In genomic region chr17:5891933-5892683, GRCm38 (mm10) we compare ENCODE assay signal across 13 mouse cellular contexts. TPM values are rescaled to one million over a fixed set of nuclear protein-coding genes. Genes with fewer than 3 reads are reported as not detected.
DNase-seq lines count a peak whose midpoint lies in the region; ATAC-seq and TF ChIP-seq lines count a peak whose summit lies in the region.
"Had no signal": no experiment of that assay in that cellular context is flagged by ENCODE, and none has a peak within 500 bp of the region (broad histone marks: within the 10 kb centered on the region; RNA-seq: fewer than 3 reads in every experiment).

No protein-coding gene starts in this region.

- H3K27me3 ChIP-seq in kidney, postnatal 0 days (ENCODE audit: insufficient read depth, low read length): no peaks in the 10 kb centered on the region
- no peaks in the 10 kb centered on the region for H3K27me3 ChIP-seq in intestine, embryonic 15.5 days (replicated peaks)
- no peaks in the 10 kb centered on the region for H3K27me3 ChIP-seq in liver, postnatal 0 days (ENCODE audit: insufficient read depth, low read length)
- H3K27me3 ChIP-seq: hindbrain, embryonic 12.5 days had no signal

- H3K4me3 ChIP-seq in kidney, postnatal 0 days (replicated peaks; ENCODE audit: low read depth, low read length): no peak overlapping the region
- H3K4me3 ChIP-seq in intestine, embryonic 15.5 days (replicated peaks): no peak overlapping the region
- no peak overlapping the region for H3K4me3 ChIP-seq in liver, postnatal 0 days (ENCODE audit: low read depth, low read length)
- H3K4me3 ChIP-seq: hindbrain, embryonic 12.5 days had no signal

- 0 out of 2 replicates have a peak, but pooled peaks have one; percentile 17 for ATAC-seq in kidney, postnatal 0 days (replicated peaks; ENCODE audit: low FRiP score, low read depth)
- peak; percentile 65 for ATAC-seq in intestine, embryonic 15.5 days
- ATAC-seq in liver, postnatal 0 days: no peak
- ATAC-seq: lung, postnatal 0 days had no signal

- peak overlapping the region; percentile 27; the same call in 1 of the 2 replicates for H3K27ac ChIP-seq in kidney, postnatal 0 days
- H3K27ac ChIP-seq in intestine, embryonic 15.5 days: peak overlapping the region; percentile 81
- peak overlapping the region; percentile 64; the same call in 1 of the 2 replicates for H3K27ac ChIP-seq in liver, postnatal 0 days (ENCODE audit: low read depth)

- WGBS in kidney, postnatal 0 days: 73% methylated on average over 9 of the region's 9 CpGs
- WGBS in intestine, embryonic 15.5 days: 65% methylated on average over 9 of the region's 9 CpGs
- WGBS in liver, postnatal 0 days (ENCODE audit: insufficient replicate concordance): 75% methylated on average over 9 of the region's 9 CpGs

- no peak for TF ChIP-seq CTCF in kidney, postnatal 0 days (IDR thresholded peaks at IDR 0.05; ENCODE audit: low read depth)
- TF ChIP-seq CTCF in liver, postnatal 0 days (IDR thresholded peaks at IDR 0.05; ENCODE audit: low read depth): no peak

- DNase-seq in heart, adult 11 months: peak; percentile 84
- no peak for DNase-seq in heart, postnatal 25 days (ENCODE audit: low spot score)
- no peak for DNase-seq in kidney, postnatal 0 days (ENCODE audit: low spot score)
- DNase-seq in kidney, adult 9 months: no peak
- DNase-seq in liver, postnatal 0 days: no peak
- DNase-seq in retina, embryonic 14.5 days (ENCODE audit: low spot score): no peak
- DNase-seq in T-cell, adult 2 months (ENCODE audit: low spot score): no peak
- DNase-seq: adrenal gland, adult 2 months; cerebellum, adult 8-10 months; right cerebral cortex, postnatal 25 days had no signal

- no peak overlapping the region for H3K9ac ChIP-seq in kidney, postnatal 0 days (ENCODE audit: low read depth, low read length)
- H3K9ac ChIP-seq in intestine, embryonic 15.5 days: no peak overlapping the region
- no peak overlapping the region for H3K9ac ChIP-seq in liver, postnatal 0 days (replicated peaks)
- H3K9ac ChIP-seq: hindbrain, embryonic 12.5 days had no signal

- no peak overlapping the region for H3K4me2 ChIP-seq in kidney, postnatal 0 days (ENCODE audit: low read length)
- peak overlapping the region; percentile 25 for H3K4me2 ChIP-seq in intestine, embryonic 15.5 days (replicated peaks)
- H3K4me2 ChIP-seq in liver, postnatal 0 days (ENCODE audit: low read depth, low read length): no peak overlapping the region
- H3K4me2 ChIP-seq: hindbrain, embryonic 12.5 days had no signal

- peaks cover 3% of the 10 kb centered on the region; the same call in 1 of the 2 replicates for H3K4me1 ChIP-seq in kidney, postnatal 0 days (replicated peaks; ENCODE audit: insufficient read depth, low read length)
- H3K4me1 ChIP-seq in intestine, embryonic 15.5 days (replicated peaks): peaks cover 5% of the 10 kb centered on the region; the same call in 1 of the 2 replicates
- H3K4me1 ChIP-seq in liver, postnatal 0 days (ENCODE audit: insufficient read depth): peaks cover 19% of the 10 kb centered on the region

- no peaks in the 10 kb centered on the region for H3K9me3 ChIP-seq in kidney, postnatal 0 days (replicated peaks; ENCODE audit: low read length)
- no peaks in the 10 kb centered on the region for H3K9me3 ChIP-seq in intestine, embryonic 15.5 days
- H3K9me3 ChIP-seq in liver, postnatal 0 days (ENCODE audit: low read length): no peaks in the 10 kb centered on the region
- H3K9me3 ChIP-seq: hindbrain, embryonic 12.5 days had no signal

- intact Hi-C loops in heart, postnatal 25 days (cut with DNase I): loop anchor here (2.0 to 10.0 kb wide), 2 partner anchors 139 to 457 kb away; no protein-coding TSS in a partner anchor

- no peak for TF ChIP-seq EP300 in liver, postnatal 0 days (IDR thresholded peaks at IDR 0.05; ENCODE audit: low read depth)

- H3K36me3 ChIP-seq in kidney, postnatal 0 days (ENCODE audit: insufficient read depth, low read length): no peaks in the 10 kb centered on the region
- H3K36me3 ChIP-seq in intestine, embryonic 15.5 days: no peaks in the 10 kb centered on the region
- H3K36me3 ChIP-seq in liver, postnatal 0 days (replicated peaks; ENCODE audit: insufficient read depth, low read length): peaks cover 11% of the 10 kb centered on the region
- H3K36me3 ChIP-seq: hindbrain, embryonic 12.5 days had no signal

RNA-seq across cellular contexts. Expression of gene Synj2, which starts 49.0 kb away (rescaled TPM):
- 10 to 100 TPM; 41.6 to 48.5 TPM for total RNA-seq in heart, postnatal 25 days (2021)
- 2.4 and 3.7 TPM in 2 replicates for polyA plus RNA-seq in kidney, postnatal 0 days (2015; fragmentation: Nextera tagmentation; extraction: Ambion mirVana)
- polyA plus RNA-seq in intestine, embryonic 15.5 days (2015; fragmentation: Nextera tagmentation; extraction: Ambion mirVana): 4.8 and 4.9 TPM in 2 replicates
- polyA plus RNA-seq in liver, postnatal 0 days (2015; fragmentation: Nextera tagmentation; extraction: Ambion mirVana): 0.62 TPM in 2 replicates

RNA-seq across cellular contexts. Expression of gene Snx9, which starts 51.0 kb away (rescaled TPM):
- total RNA-seq in heart, postnatal 25 days (2021): 10 to 100 TPM; 30.9 to 33.2 TPM
- 41.7 and 41.9 TPM in 2 replicates for polyA plus RNA-seq in kidney, postnatal 0 days (2015; fragmentation: Nextera tagmentation; extraction: Ambion mirVana)
- polyA plus RNA-seq in intestine, embryonic 15.5 days (2015; fragmentation: Nextera tagmentation; extraction: Ambion mirVana): 49.8 and 55.9 TPM in 2 replicates
- 13.1 and 13.5 TPM in 2 replicates for polyA plus RNA-seq in liver, postnatal 0 days (2015; fragmentation: Nextera tagmentation; extraction: Ambion mirVana)

Comparison
In these comparisons a context has a peak if more than half of its experiments do, and no peak if none do; other contexts are left out.
1. H3K27ac ChIP-seq: peak in every context shown above with its lines; median percentile 81 in intestine, embryonic 15.5 days; 64 in liver, postnatal 0 days; 27 in kidney, postnatal 0 days.